Mouse (Mus musculus): ENCODE results near the gene Nr1i3.
"Not testable (repeated sequence)": the region's sequence is repeated elsewhere in the genome, so short reads cannot be mapped to it uniquely, and the experiment has no call there.

The Nr1i3 gene

GRCm38 (mm10) chr1:171232800-171233730, 19.3 kb downstream of the Nr1i3 start:
- DNase-seq, result peak in 1 of 2 experiments; percentile 49

DNA sequence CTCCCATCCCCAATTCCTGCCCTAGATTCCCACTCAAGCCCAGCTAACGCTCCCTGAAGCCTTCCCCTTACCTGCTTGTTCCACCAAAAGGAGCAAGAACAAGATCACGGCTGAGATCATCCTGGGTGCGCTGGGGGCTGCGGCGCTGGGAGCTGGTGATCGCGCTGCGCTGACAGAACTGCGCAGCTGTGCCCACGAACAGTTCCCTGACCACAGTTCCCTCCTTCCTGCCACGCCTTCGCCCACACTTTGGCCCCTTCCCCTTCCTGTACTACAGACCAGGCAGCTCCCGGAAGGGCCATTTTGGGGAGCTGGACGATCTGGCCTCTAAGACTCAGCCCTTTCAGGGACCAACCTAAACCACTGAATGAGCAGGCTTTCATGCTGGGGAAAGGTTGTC, 20.4 kb downstream of the Nr1i3 start, which contains the start of gene Fcer1g:
Fcer1g (minus strand) TSS at position 240 of the 400 bp plus-strand sequence.
- DNase-seq, result peak; percentile 62 to 65

GRCm38 (mm10) chr1:171234538-171234937, 20.8 kb downstream of the Nr1i3 start:
- DNase-seq, result no peak

DNA sequence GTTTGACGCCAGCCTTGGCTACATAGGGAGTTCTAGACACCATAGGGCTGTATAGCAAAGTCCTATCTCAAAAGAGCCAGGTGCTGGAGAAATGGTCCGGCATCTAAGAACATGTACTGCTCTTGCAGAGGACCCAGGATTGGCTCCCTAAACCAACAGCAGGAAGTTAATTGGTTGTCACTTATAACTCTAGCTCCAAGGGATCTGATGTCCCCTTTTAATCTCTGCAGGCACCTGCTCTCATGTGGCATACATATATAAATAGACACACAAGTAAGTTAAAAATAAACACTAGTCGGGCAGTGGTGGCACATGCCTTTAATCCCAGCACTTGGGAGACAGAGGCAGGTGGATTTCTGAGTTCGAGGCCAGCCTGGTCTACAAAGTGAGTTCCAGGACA, 22.0 kb downstream of the Nr1i3 start:
- no peak for DNase-seq

DNA sequence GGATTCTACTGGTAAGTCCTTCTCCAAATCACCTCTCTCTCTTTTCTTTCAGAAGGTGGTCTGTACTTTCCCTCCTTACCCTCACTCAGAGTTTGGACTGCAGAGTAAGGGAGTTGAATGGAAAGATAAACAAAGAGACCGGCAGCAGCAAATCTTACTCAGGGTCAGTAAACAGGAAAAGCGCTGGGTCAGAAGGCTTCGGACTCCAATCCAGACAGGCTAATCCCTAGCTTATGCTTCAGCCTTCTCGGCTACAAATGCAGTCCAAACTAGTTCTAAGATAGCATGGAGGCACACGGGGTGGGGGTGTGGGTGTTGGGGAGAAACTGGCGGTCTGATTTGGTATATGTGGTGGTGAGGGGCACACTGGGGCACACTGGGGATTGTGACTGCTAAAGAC, 23.7 kb downstream of the Nr1i3 start:
- DNase-seq, result no peak

DNA sequence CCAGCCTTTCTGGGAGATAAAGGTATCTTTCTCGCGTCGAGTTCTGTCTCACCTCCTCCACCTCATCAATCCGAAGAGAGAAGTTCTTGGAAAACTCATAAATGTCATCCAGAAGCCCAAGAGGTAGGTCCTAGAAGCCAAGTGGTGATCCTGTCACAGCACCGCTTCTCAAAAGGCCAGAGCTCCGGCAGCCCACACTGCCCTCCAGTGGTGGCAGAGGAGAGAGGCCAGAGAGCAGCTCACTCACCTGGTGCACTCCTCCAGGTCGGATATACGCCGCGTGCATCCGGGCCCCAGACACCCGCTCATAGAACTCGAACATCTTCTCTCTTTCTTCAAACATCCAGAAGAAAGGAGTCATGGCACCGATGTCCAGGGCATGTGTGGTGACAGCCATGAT, 24.7 kb downstream of the Nr1i3 start:
- DNase-seq, result peak; percentile 70 to 77

- peak in 1 of 2 experiments; percentile 20 for DNase-seq
Measured at GRCm38 (mm10) chr1:171239992-171240744, 26.4 kb downstream of the Nr1i3 start.

- DNase-seq, result no peak
Measured at GRCm38 (mm10) chr1:171240911-171241310, 27.1 kb downstream of the Nr1i3 start.

GRCm38 (mm10) chr1:171241952-171242351, 28.2 kb downstream of the Nr1i3 start:
- DNase-seq, result not testable (repeated sequence)

- no peak for DNase-seq
Measured at GRCm38 (mm10) chr1:171245353-171245752, 31.6 kb downstream of the Nr1i3 start.

GRCm38 (mm10) chr1:171246709-171247452, 33.1 kb downstream of the Nr1i3 start:
- peak; percentile 97 to 98 for DNase-seq

DNA sequence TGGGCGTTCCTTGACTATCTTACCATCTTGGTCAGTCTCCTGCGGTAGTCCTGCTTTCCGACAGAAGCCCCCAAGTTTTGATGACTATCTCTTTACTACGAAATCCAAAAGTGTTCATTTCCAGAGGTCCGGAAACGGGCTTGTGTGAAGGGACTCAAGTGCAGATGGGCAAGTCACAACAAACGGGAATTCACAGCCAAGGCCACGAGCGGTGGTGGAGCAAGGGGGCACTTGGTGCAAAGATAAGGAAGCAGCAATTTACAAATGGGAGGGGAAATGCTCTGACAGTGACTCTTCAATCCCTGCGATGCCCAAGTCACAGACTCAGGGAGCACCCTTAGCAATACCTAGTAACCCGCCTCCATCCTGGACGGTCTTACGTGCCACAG, 33.7 kb downstream of the Nr1i3 start:
- DNase-seq, result no peak

- peak in 1 of 2 experiments; percentile 34 for DNase-seq
Measured at GRCm38 (mm10) chr1:171247916-171248315, 34.1 kb downstream of the Nr1i3 start.

DNA sequence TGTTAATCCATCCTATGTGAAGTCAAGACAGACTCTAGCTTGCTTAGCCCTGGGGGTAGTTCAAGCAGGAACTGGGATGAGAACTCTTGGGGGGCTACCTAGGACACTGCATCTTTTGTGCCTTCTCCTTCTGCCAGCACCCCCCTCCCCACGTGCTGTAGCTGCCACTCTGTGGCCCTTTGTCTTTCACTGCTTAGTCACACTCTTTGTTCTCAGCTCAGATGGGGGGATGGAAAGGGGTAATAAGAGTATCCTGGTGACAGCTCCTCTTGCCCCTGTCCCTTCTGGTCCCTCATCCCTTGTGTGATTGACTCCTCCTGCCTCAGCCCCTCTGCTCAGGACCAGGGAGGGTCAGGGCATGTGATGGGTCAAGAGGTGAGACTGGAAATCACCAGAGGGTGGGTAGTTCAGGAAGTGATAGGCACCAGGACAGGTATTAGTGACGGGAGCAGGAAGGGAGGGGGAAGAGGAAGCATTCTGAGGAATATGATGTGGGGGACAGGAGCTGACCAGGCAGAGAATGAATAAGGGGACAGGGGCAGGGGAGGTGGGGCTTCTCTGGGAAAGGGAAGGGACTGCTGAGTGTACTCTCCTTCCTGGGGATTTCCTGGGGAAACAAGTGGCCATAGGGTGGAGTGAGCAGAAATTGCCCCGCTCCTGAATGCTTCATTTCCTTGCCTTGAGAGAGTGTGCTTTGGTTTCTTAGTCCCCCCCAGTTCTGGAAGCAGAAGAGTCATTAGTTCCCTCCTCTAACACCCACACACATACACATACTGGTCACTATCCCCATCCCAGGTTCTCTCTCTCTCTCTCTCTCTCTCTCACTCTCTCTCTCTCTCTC, 34.8 kb downstream of the Nr1i3 start:
- peak in 1 of 2 experiments; percentile 35 for DNase-seq

- DNase-seq, result peak; percentile 59 to 65
Measured at GRCm38 (mm10) chr1:171249913-171250600, 36.3 kb downstream of the Nr1i3 start, which contains the start of gene Adamts4. TSS of gene Adamts4 (plus strand) at chr1:171250421.

DNA sequence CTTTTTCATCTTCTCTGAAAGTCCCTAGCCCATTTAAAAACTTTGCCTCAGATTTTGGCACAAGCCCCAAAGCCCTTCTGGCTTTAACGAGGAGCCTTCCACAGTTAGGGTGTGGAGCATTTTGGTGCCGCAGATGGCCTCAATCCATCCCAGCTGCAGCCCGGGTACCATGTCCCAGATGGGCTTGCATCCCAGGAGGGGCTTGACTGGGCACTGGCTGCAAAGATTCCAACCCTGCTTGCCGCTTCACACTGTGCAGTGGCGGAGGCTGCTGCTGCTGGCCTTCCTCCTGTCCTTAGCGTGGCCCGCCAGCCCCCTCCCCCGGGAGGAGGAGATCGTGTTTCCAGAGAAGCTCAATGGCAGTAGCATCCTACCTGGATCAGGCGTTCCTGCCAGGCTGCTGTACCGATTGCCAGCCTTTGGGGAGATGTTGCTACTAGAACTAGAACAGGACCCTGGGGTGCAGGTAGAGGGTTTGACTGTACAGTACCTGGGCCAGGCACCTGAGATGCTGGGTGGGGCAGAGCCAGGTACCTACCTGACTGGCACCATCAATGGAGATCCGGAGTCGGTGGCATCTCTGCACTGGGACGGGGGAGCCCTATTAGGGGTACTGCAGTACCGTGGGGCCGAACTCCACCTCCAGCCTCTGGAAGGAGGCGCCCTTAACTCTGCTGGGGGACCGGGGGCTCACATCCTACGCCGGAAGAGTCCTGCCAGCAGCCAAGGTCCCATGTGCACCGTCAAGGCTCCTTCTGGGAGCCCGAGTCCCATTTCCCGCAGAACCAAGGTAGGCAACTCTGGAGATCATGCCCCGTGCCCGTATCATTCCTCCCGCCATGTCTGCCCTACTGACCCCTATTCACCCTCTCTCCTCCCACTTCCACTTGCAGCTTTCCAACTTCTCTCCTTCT, 37.2 kb downstream of the Nr1i3 start, which contains the start of gene Ndufs2:
Ndufs2 (minus strand) TSS at position 709 of the 914 bp plus-strand sequence.
- DNase-seq, result peak in 1 of 2 experiments; percentile 18

DNA sequence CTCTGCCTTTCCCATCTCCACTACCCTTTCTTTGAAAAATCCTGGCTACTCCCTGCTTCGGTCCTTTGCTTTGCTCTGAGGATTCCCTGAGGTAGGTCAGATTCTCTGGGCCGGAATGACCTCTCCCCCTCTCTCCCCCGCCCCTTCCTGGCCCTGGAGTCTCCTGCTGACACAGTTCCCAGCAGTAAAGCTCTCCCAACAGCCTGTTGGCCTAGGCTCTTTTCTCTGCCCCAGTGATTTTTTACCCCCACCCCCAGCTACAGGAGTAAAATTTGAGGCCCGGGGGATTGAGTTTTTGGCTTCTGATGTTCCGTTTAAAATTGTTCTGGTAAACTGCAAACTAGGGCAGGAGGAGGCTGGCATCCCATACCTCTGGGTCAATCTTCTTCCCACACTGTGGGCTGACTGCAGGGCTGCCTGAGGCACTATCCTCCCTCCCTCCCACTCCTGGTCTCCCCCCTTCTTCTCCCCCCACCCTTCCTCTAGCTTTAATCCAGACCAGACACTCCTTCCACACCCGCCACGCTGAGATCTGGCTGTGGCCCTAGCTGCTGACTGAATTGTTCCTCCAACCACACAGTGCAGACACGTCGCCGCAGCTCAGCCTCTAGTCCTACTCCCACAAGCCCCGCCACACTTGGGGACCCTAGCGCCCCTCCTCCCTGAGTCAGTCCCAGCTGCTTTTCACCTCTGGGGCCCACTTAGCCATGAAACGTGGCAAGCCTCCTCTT, 38.0 kb downstream of the Nr1i3 start:
- DNase-seq, result peak; percentile 42 to 63

- no peak for DNase-seq
Measured at GRCm38 (mm10) chr1:171252415-171252814, 38.6 kb downstream of the Nr1i3 start.
